In the genomic region with DNA sequence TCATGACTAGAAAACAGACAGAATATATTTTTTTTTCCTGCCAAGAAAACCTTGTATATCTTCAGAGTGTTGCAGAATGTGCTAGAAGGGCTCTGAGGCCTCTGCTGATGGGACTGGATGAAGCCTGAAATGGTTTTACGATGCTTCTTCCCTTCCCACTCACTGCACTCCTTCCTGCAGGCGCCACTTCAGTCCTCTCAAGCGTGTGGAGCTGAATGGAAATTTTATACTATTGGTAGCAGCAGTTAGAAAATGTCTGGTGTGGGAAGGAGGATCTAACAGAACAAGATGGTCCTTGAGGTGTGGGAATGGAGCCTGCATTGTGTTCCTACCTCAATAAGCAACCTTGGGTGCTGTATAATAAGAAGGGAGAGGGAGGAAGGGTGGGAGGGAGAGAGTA, we compare ENCODE assay signal across 20 mouse cellular contexts.
DNase-seq lines count a peak whose midpoint lies in the region; ATAC-seq and TF ChIP-seq lines count a peak whose summit lies in the region.
"Had no signal": no experiment of that assay in that cellular context is flagged by ENCODE, and none has a peak within 500 bp of the region (broad histone marks: within the 10 kb centered on the region; RNA-seq: fewer than 3 reads in every experiment).

No protein-coding gene starts in this region.

- H3K27me3 ChIP-seq in testis, adult 2 months (ENCODE audit: control insufficient read depth, insufficient read depth, low read length) = no peaks in the 10 kb centered on the region
- H3K27me3 ChIP-seq: embryonic facial prominence, embryonic 12.5 days; forebrain, embryonic 13.5 days; forebrain, embryonic 15.5 days had no signal

- H3K27ac ChIP-seq in testis, adult 2 months (ENCODE audit: control insufficient read depth, insufficient read depth, low read depth, low read length) = no peak overlapping the region
- H3K27ac ChIP-seq: embryonic facial prominence, embryonic 10.5 days; embryonic facial prominence, embryonic 12.5 days; forebrain, embryonic 13.5 days; forebrain, embryonic 15.5 days had no signal

- TF ChIP-seq CTCF in testis, adult 2 months (IDR thresholded peaks at IDR 0.05; ENCODE audit: control insufficient read depth, insufficient read depth, insufficient replicate concordance, low read depth, low read length) = no peak

- peak overlapping the region; percentile 50 for H3K4me3 ChIP-seq in testis, adult 2 months (ENCODE audit: control insufficient read depth, low read depth, low read length)
- H3K4me3 ChIP-seq: embryonic facial prominence, embryonic 10.5 days; embryonic facial prominence, embryonic 12.5 days; forebrain, embryonic 13.5 days; forebrain, embryonic 15.5 days had no signal

- H3K36me3 ChIP-seq in testis, adult 2 months (ENCODE audit: control insufficient read depth, insufficient read depth, low read length) = no peaks in the 10 kb centered on the region
- H3K36me3 ChIP-seq: embryonic facial prominence, embryonic 10.5 days; embryonic facial prominence, embryonic 12.5 days; forebrain, embryonic 15.5 days had no signal

- no peaks in the 10 kb centered on the region for H3K4me1 ChIP-seq in testis, adult 2 months (ENCODE audit: control insufficient read depth, insufficient read depth, low read length)
- H3K4me1 ChIP-seq: embryonic facial prominence, embryonic 10.5 days; embryonic facial prominence, embryonic 12.5 days; forebrain, embryonic 13.5 days; forebrain, embryonic 15.5 days had no signal

- intact Hi-C loops in heart, postnatal 14 days (cut with DNase I) = no loop called here

- ATAC-seq in frontal cortex, adult (ENCODE audit: low TSS enrichment) = peak; percentile 92
- ATAC-seq: forebrain, embryonic 13.5 days; forebrain, embryonic 15.5 days; forebrain, postnatal 0 days had no signal

- no peak for DNase-seq in frontal cortex, postnatal 25 days (ENCODE audit: low spot score in 2 of 2)
- peak; percentile 12 for DNase-seq in heart, adult 11 months
- no peak for DNase-seq in heart, postnatal 14 days
- no peak for DNase-seq in testis, postnatal 10 days (ENCODE audit: low spot score)
- DNase-seq: adrenal gland, adult 2 months; adrenal gland, postnatal 10 days; adrenal gland, postnatal 25 days; B cell, adult 2 months; cerebellum, adult 11-12 months; cerebellum, adult 2 months; cerebellum, adult 9-10 months; cerebellum, postnatal 10 days; cerebellum, postnatal 25 days; forebrain, postnatal 0 days had no signal

- TF ChIP-seq POLR2A in testis, adult 2 months (IDR thresholded peaks at IDR 0.05; ENCODE audit: control insufficient read depth, low read depth, low read length) = no peak
